Mouse (Mus musculus) hindbrain, embryonic 13.5 days (tissue): ENCODE data around the gene Prr3. TPM values are rescaled to one million over a fixed set of nuclear protein-coding genes. Genes with fewer than 3 reads are reported as not detected.
A peak's percentile ranks its signal among the peaks of the same experiment; 100 is the strongest.

Source experiments
- ATAC-seq: fragments of 200-750 bp; cut with Nextera tagmentation; 2 replicates; pipeline ENCODE4 v1.8.0; 2017; ENCODE audit warnings: moderate TSS enrichment; ENCODE audit not compliant: low FRiP score
- H3K27ac ChIP-seq: fragments of 300-500 bp; sonication (generic); 2 replicates; pipeline ENCODE4 v1.5.1; 2015; ENCODE audit warnings: inconsistent platforms, mild to moderate bottlenecking, moderate library complexity
- H3K27me3 ChIP-seq: fragments of 300-500 bp; sonication (generic); 2 replicates; pipeline ENCODE4 v1.6.1; 2015; ENCODE audit warnings: mild to moderate bottlenecking, inconsistent platforms
- H3K36me3 ChIP-seq: fragments of 300-500 bp; sonication (generic); 2 replicates; pipeline ENCODE4 v1.6.1; 2015; ENCODE audit warnings: mild to moderate bottlenecking, inconsistent platforms
- H3K4me1 ChIP-seq: fragments of 300-500 bp; sonication (generic); replicated peaks from 2 replicates; pipeline ENCODE4 v1.6.1; 2015; ENCODE audit warnings: inconsistent platforms
- H3K4me2 ChIP-seq: fragments of 300-500 bp; sonication (generic); 2 replicates; pipeline ENCODE4 v1.6.1; 2015; ENCODE audit warnings: inconsistent platforms, mild to moderate bottlenecking, moderate library complexity
- H3K4me3 ChIP-seq: fragments of 300-500 bp; sonication (generic); 2 replicates; pipeline ENCODE4 v1.5.1; 2015; ENCODE audit warnings: mild to moderate bottlenecking, inconsistent platforms
- H3K9ac ChIP-seq: fragments of 300-500 bp; sonication (generic); 2 replicates; pipeline ENCODE4 v1.6.1; 2015; ENCODE audit warnings: mild to moderate bottlenecking, inconsistent platforms
- H3K9me3 ChIP-seq: fragments of 300-500 bp; sonication (generic); 2 replicates; pipeline ENCODE4 v1.6.1; 2016; ENCODE audit warnings: inconsistent platforms
- WGBS: fragments of 180-500 bp; shearing (Covaris S2); methylation state at CpG from one replicate; pipeline ENCODE4 v1.1.7; 2015; 5-methylcytosine and 5-hydroxymethylcytosine counted together
- microRNA counts: library from miRNA; unstranded; fragments of <30 nt; microRNA quantifications from one replicate; lab custom pipeline; 2016
- microRNA-seq: library from miRNA; unstranded; fragments of <30 nt; microRNA quantifications from one replicate; pipeline ENCODE4, GENCODE M21; 2016
- polyA plus RNA-seq: library from polyadenylated mRNA; unstranded; fragments of >200 nt; fragmentation: Nextera tagmentation; extraction: Ambion mirVana; gene quantifications from 2 replicates; pipeline ENCODE4 v1.2.1, GENCODE M21; 2015

Prr3 gene
- polyA plus RNA-seq, 1 experiment from 2014 or later, result 73.5 TPM

DNA sequence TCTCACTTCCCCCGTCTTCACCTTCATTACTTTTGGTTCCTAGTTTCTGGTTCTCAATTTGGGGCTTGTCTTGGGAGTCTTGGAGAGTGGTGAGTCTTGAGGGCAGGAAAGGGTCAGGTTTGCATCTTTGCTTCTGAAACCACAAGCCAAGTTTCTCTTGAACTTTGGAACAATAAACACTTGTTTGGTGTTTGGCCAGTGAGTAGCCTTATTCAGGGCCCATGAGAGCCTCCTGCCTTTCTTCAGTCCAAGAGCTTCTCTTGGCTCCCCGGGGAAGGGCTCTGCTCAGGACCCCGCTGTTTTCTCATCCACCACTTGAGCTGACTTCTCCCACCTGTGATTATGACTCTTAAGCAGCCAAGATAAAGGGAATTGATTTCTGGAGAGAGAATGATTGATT lies 57.5 kb downstream of the Prr3 start:
- Histone ChIP-seq H3K27me3 (no peaks in the 10 kb centered on the region), H3K9me3 (no peaks in the 10 kb centered on the region), H3K4me2 (no peak overlapping the region), H3K36me3 (peaks cover 43% of the 10 kb centered on the region), H3K9ac (0 out of 2 replicates have a peak overlapping the region, but pooled peaks have one; percentile 20), H3K4me1 (peaks cover 38% of the 10 kb centered on the region), H3K4me3 (no peak overlapping the region), H3K27ac (no peak overlapping the region)
- 85% methylated on average over 3 of the region's 3 CpGs for WGBS
- ATAC-seq, result no peak

MicroRNA genes within 50 kb of the gene (microRNA counts, 519-probe panel; counts per million panel counts)
- microRNA mmu-miR-877 (lab: Ali Mortazavi, UCI), result 51.3 counts per million

Small RNA genes lying within 50 kb of the gene (microRNA-seq; reads per million reads assigned to microRNA genes)
- 126 reads per million, percentile 53 among the genes with 10 or more reads in this experiment for gene Mir877

Other genes with a start within 250 kb of the Prr3 start
- 8.2 and 9.2 TPM in 2 replicates for gene Ier3, start 158.6 kb downstream of the Prr3 start, polyA plus RNA-seq
- 75.2 and 78.8 TPM in 2 replicates for gene Flot1, start 157.0 kb downstream of the Prr3 start, polyA plus RNA-seq
- 1,714 and 1,822 TPM in 2 replicates for gene Tubb5, start 141.9 kb downstream of the Prr3 start, polyA plus RNA-seq
- gene Mdc1, start 138.7 kb downstream of the Prr3 start, polyA plus RNA-seq, result 11.0 and 11.3 TPM in 2 replicates
- 26.4 and 26.9 TPM in 2 replicates for gene Nrm, start 118.9 kb downstream of the Prr3 start, polyA plus RNA-seq
- gene Ppp1r18, start 114.6 kb downstream of the Prr3 start, polyA plus RNA-seq, result 26.9 and 30.5 TPM in 2 replicates
- 28.6 and 35.3 TPM in 2 replicates for gene Dhx16, start 100.4 kb downstream of the Prr3 start, polyA plus RNA-seq
- gene 2310061I04Rik, start 82.8 kb downstream of the Prr3 start, polyA plus RNA-seq, result 45.8 and 48.7 TPM in 2 replicates
- gene Atat1, start 70.2 kb downstream of the Prr3 start, polyA plus RNA-seq, result 434 and 438 TPM in 2 replicates
- gene Mrps18b, start 63.8 kb downstream of the Prr3 start, polyA plus RNA-seq, result 46.8 and 54.7 TPM in 2 replicates
- 46.0 and 47.2 TPM in 2 replicates for gene Ppp1r10, start 63.8 kb downstream of the Prr3 start, polyA plus RNA-seq
- gene Abcf1, start 10.5 kb downstream of the Prr3 start, polyA plus RNA-seq, result 96.6 and 103 TPM in 2 replicates
- gene Gnl1, start 385 bp downstream of the Prr3 start, polyA plus RNA-seq, result 53.6 and 53.7 TPM in 2 replicates
- 8.8 and 9.5 TPM in 2 replicates for gene H2-T24, start 40.3 kb upstream of the Prr3 start, polyA plus RNA-seq
- 3.2 and 3.3 TPM in 2 replicates for gene H2-T23, start 52.6 kb upstream of the Prr3 start, polyA plus RNA-seq
- 6.7 and 7.0 TPM in 2 replicates for gene H2-T22, start 62.5 kb upstream of the Prr3 start, polyA plus RNA-seq
- not detected in 2 replicates for gene Gm6034, start 62.7 kb upstream of the Prr3 start, polyA plus RNA-seq
- gene Gm11127, start 78.1 kb upstream of the Prr3 start, polyA plus RNA-seq, result not detected in 2 replicates
- not detected in 2 replicates for gene Gm19684, start 141.4 kb upstream of the Prr3 start, polyA plus RNA-seq
- gene Gm7030, start 149.2 kb upstream of the Prr3 start, polyA plus RNA-seq, result not detected in 2 replicates
- not detected in 2 replicates for gene Gm8909, start 188.3 kb upstream of the Prr3 start, polyA plus RNA-seq
- gene H2-T3, start 210.1 kb upstream of the Prr3 start, polyA plus RNA-seq, result not detected in 2 replicates